ENCODE assay signal across 14 mouse cellular contexts in genomic region chr1:179705154-179705553, GRCm38 (mm10). TPM values are rescaled to one million over a fixed set of nuclear protein-coding genes. Genes with fewer than 3 reads are reported as not detected.
DNase-seq lines count a peak whose midpoint lies in the region; ATAC-seq lines count a peak whose summit lies in the region.
"Had no signal": no experiment of that assay in that cellular context is flagged by ENCODE, and none has a peak within 500 bp of the region (broad histone marks: within the 10 kb centered on the region; RNA-seq: fewer than 3 reads in every experiment).

No protein-coding gene starts in this region.

- H3K4me3 ChIP-seq in neural tube, embryonic 15.5 days (replicated peaks): no peak overlapping the region
- H3K4me3 ChIP-seq: forebrain, embryonic 15.5 days; liver, embryonic 15.5 days had no signal

- no peaks in the 10 kb centered on the region for H3K27me3 ChIP-seq in neural tube, embryonic 15.5 days (replicated peaks)
- H3K27me3 ChIP-seq: forebrain, embryonic 15.5 days; liver, embryonic 15.5 days had no signal

- WGBS in neural tube, embryonic 15.5 days: 90% methylated on average over 6 of the region's 6 CpGs

- H3K4me2 ChIP-seq in neural tube, embryonic 15.5 days: no peak overlapping the region
- H3K4me2 ChIP-seq: forebrain, embryonic 15.5 days; liver, embryonic 15.5 days had no signal

- no peak for ATAC-seq in neural tube, embryonic 15.5 days (ENCODE audit: low FRiP score)
- ATAC-seq: forebrain, embryonic 15.5 days had no signal

- H3K27ac ChIP-seq in neural tube, embryonic 15.5 days (replicated peaks): no peak overlapping the region
- H3K27ac ChIP-seq: forebrain, embryonic 15.5 days; kidney, postnatal 0 days; liver, embryonic 15.5 days had no signal

- H3K36me3 ChIP-seq in neural tube, embryonic 15.5 days: no peaks in the 10 kb centered on the region
- H3K36me3 ChIP-seq: forebrain, embryonic 15.5 days; G1E; liver, embryonic 15.5 days had no signal

- H3K9me3 ChIP-seq in neural tube, embryonic 15.5 days (replicated peaks): no peaks in the 10 kb centered on the region
- H3K9me3 ChIP-seq: forebrain, embryonic 15.5 days; liver, embryonic 15.5 days had no signal

- no peak overlapping the region for H3K9ac ChIP-seq in neural tube, embryonic 15.5 days (replicated peaks)
- H3K9ac ChIP-seq: forebrain, embryonic 15.5 days; liver, embryonic 15.5 days had no signal

- DNase-seq in urinary bladder, postnatal 25 days (ENCODE audit: low spot score): peak; percentile 9
- no peak for DNase-seq in urinary bladder, adult 2 months (ENCODE audit: low spot score)
- DNase-seq in gastrocnemius, postnatal 10 days: peak; percentile 49
- DNase-seq in left cerebral cortex, adult 8-10 months (ENCODE audit: low spot score in 2 of 2): peak; percentile 18 to 37
- peak; percentile 81 for DNase-seq in testis, postnatal 10 days (ENCODE audit: low spot score)
- DNase-seq in kidney, postnatal 10 days: no peak
- no peak for DNase-seq in B cell, adult 2 months
- DNase-seq: embryo, embryonic 11 days had no signal

- no peaks in the 10 kb centered on the region for H3K4me1 ChIP-seq in neural tube, embryonic 15.5 days
- H3K4me1 ChIP-seq: forebrain, embryonic 15.5 days had no signal

RNA-seq across cellular contexts. Expression of gene Sccpdh, which starts 37.1 kb away (rescaled TPM):
- 33.2 and 43.1 TPM in 2 replicates for polyA plus RNA-seq in urinary bladder, adult 2 months (2012; rRNA removed)
- 10 to 100 TPM; 58.7 to 59.7 TPM for total RNA-seq in gastrocnemius, postnatal 10 days (2021)
- 10 to 100 TPM; 65.4 to 75.6 (median 71.6) TPM for total RNA-seq in left cerebral cortex, adult 8-10 months (2022)
- polyA plus RNA-seq in neural tube, embryonic 15.5 days (2015; fragmentation: Nextera tagmentation; extraction: Ambion mirVana): 166 and 190 TPM in 2 replicates

RNA-seq across cellular contexts. Expression of gene Kif28, which starts 39.9 kb away (rescaled TPM):
- not detected in 2 replicates for polyA plus RNA-seq in urinary bladder, adult 2 months (2012; rRNA removed)
- total RNA-seq in gastrocnemius, postnatal 10 days (2021): under 1 TPM; 0.09 to 0.23 TPM
- total RNA-seq in left cerebral cortex, adult 8-10 months (2022): under 1 TPM in 2 of 4 experiments, not detected in 2; 0.22 to 0.27 TPM
- polyA plus RNA-seq in neural tube, embryonic 15.5 days (2015; fragmentation: Nextera tagmentation; extraction: Ambion mirVana): not detected in 2 replicates
- total RNA-seq: hematopoietic stem cell, adult 5-6 weeks had no signal
- polyA plus RNA-seq: forebrain, embryonic 15.5 days; G1E; kidney, postnatal 0 days; liver, embryonic 15.5 days had no signal

Comparison
In these comparisons a context has a peak if more than half of its experiments do, and no peak if none do; other contexts are left out.
1. DNase-seq: peak in urinary bladder, postnatal 25 days (single experiment), gastrocnemius, postnatal 10 days (single experiment), left cerebral cortex, adult 8-10 months (2 of 2) and testis, postnatal 10 days (single experiment); none in urinary bladder, adult 2 months (single experiment), kidney, postnatal 10 days (single experiment) and B cell, adult 2 months (0 of 2).